Mouse (Mus musculus) kidney, adult 11 months (tissue): ENCODE results near the gene Sdr9c7.

ENCODE experiments used
- DNase-seq: peaks from one replicate; pipeline ENCODE4 v3.0.0; 2022

The Sdr9c7 gene

GRCm38 (mm10) chr10:127898218-127898617 is at the start of gene Sdr9c7:
Sdr9c7 (plus strand) TSS chr10:127898518.
- no peak for DNase-seq

GRCm38 (mm10) chr10:127849628-127850027 is 48.7 kb upstream of the Sdr9c7 start, which contains the start of gene Rdh19:
Rdh19 (plus strand) TSS chr10:127849928.
- DNase-seq, result no peak

GRCm38 (mm10) chr10:127856376-127856775 is 41.9 kb upstream of the Sdr9c7 start:
- DNase-seq, result no peak

GRCm38 (mm10) chr10:127864931-127865330 is 33.4 kb upstream of the Sdr9c7 start:
- peak; percentile 81 for DNase-seq

- DNase-seq, result peak; percentile 63
These were observed 32.1 kb upstream of the Sdr9c7 start, which contains the start of gene Rdh16f2 for GRCm38 (mm10) chr10:127866232-127866631. Rdh16f2 (plus strand) TSS chr10:127866474.

- no peak for DNase-seq
These were observed 25.8 kb upstream of the Sdr9c7 start for GRCm38 (mm10) chr10:127872484-127872883.

- peak; percentile 85 for DNase-seq
These were observed 20.6 kb upstream of the Sdr9c7 start for GRCm38 (mm10) chr10:127877681-127878080.

GRCm38 (mm10) chr10:127878262-127879057 is 19.9 kb upstream of the Sdr9c7 start:
- DNase-seq, result no peak

GRCm38 (mm10) chr10:127879155-127879688 is 19.1 kb upstream of the Sdr9c7 start:
- DNase-seq, result peak; percentile 57

GRCm38 (mm10) chr10:127881041-127881440 is 17.3 kb upstream of the Sdr9c7 start:
- DNase-seq, result no peak

GRCm38 (mm10) chr10:127886551-127886950 is 11.8 kb upstream of the Sdr9c7 start:
- DNase-seq, result peak; percentile 84

GRCm38 (mm10) chr10:127886971-127887370 is 11.3 kb upstream of the Sdr9c7 start:
- peak; percentile 65 for DNase-seq

- peak; percentile 41 for DNase-seq
These were observed 9.7 kb upstream of the Sdr9c7 start, which contains the start of gene Rdh7 for GRCm38 (mm10) chr10:127888605-127889004. Rdh7 (minus strand) TSS chr10:127888817.

- no peak for DNase-seq
These were observed 6.8 kb upstream of the Sdr9c7 start for GRCm38 (mm10) chr10:127891481-127891880.

- peak; percentile 86 for DNase-seq
These were observed 4.9 kb upstream of the Sdr9c7 start for GRCm38 (mm10) chr10:127893163-127894022.

- no peak for DNase-seq
These were observed 1.6 kb upstream of the Sdr9c7 start for GRCm38 (mm10) chr10:127896705-127897104.

GRCm38 (mm10) chr10:127897506-127897905 is 812 bp upstream of the Sdr9c7 start:
- no peak for DNase-seq

- peak; percentile 62 for DNase-seq
These were observed 1.5 kb downstream of the Sdr9c7 start for GRCm38 (mm10) chr10:127899783-127900182.

- no peak for DNase-seq
These were observed 3.4 kb downstream of the Sdr9c7 start for GRCm38 (mm10) chr10:127901751-127902150.

GRCm38 (mm10) chr10:127903116-127903515 is 4.8 kb downstream of the Sdr9c7 start:
- DNase-seq, result no peak

GRCm38 (mm10) chr10:127904718-127905446 is 6.6 kb downstream of the Sdr9c7 start:
- peak; percentile 31 for DNase-seq

- no peak for DNase-seq
These were observed 7.8 kb downstream of the Sdr9c7 start for GRCm38 (mm10) chr10:127906138-127906537.
